Comparison of ENCODE assay signal across 11 mouse cellular contexts in the genomic region with DNA sequence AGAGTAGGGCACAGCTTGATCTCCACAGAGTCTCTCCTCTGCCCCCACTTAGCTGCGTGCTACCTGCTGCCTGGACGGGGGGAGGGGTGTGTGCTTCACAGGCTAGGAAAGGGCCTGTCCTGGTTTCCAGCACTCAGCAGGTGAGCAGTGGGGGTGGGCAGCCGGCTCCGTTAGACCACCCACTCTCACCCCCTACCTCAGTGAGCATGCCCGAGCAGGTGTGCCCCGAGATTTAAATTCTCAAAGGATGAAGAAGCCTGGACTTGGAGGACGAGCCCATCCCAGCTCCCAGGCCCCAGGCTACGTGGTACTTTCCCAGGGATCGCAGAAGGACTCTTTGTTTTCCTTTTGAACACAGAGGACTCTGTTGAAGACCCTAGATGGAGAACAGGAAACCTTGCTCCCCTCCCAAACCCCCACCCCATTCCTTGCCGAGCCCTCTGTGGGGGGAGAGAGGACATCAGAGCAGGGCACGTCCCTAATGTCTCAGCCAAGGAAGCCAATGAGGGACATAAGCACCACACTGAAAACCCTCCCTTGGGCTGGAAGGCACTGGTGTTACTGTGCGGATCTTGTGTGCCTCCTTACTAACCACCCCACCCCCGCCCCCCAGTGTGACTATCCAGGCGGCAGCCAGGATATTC.
A peak's percentile ranks its signal among the peaks of the same experiment; 100 is the strongest.
DNase-seq lines count a peak whose midpoint lies in the region; ATAC-seq and TF ChIP-seq lines count a peak whose summit lies in the region.
"Had no signal": no experiment of that assay in that cellular context is flagged by ENCODE, and none has a peak within 500 bp of the region (broad histone marks: within the 10 kb centered on the region; RNA-seq: fewer than 3 reads in every experiment).

No protein-coding gene starts in this region.

- no peak overlapping the region for H3K4me3 ChIP-seq in heart, adult 2 months
- H3K4me3 ChIP-seq in forebrain, embryonic 12.5 days (replicated peaks) = no peak overlapping the region
- H3K4me3 ChIP-seq in limb, embryonic 15.5 days = no peak overlapping the region
- H3K4me3 ChIP-seq: megakaryocyte, embryonic 14.5 days had no signal

- H3K9me3 ChIP-seq in forebrain, embryonic 12.5 days = 0 out of 2 replicates have a peak, but pooled peaks cover 4% of the 10 kb centered on the region
- H3K9me3 ChIP-seq in limb, embryonic 15.5 days = no peaks in the 10 kb centered on the region

- H3K27ac ChIP-seq in heart, adult 2 months = peak overlapping the region; percentile 81
- H3K27ac ChIP-seq in forebrain, embryonic 12.5 days = 0 out of 2 replicates have a peak overlapping the region, but pooled peaks have one; percentile 42
- H3K27ac ChIP-seq in limb, embryonic 15.5 days = peak overlapping the region; percentile 57

- no peak for DNase-seq in heart, adult 2 months
- DNase-seq in heart, postnatal 36 days = no peak
- peak; percentile 89 for DNase-seq in ES-CJ7 (ENCODE audit: low read depth, low spot score)
- DNase-seq in spleen, postnatal 14 days (ENCODE audit: low spot score in 2 of 2) = no peak
- DNase-seq in spleen, adult 12 weeks (ENCODE audit: low spot score) = no peak
- no peak for DNase-seq in cerebellum, postnatal 36 days
- DNase-seq: liver had no signal

- TF ChIP-seq EP300 in heart, adult 2 months (IDR thresholded peaks at IDR 0.05; ENCODE audit: insufficient read depth, low read depth, low read length) = no peak

- no peaks in the 10 kb centered on the region for H3K79me2 ChIP-seq in heart, adult 2 months (replicated peaks; ENCODE audit: control insufficient read depth, insufficient read depth, low read length)

- intact Hi-C loops in heart, adult 2 months (cut with DNase I) = loop anchor here (2.0 kb wide), 1 partner anchor 42 kb away; no protein-coding TSS in a partner anchor
- intact Hi-C loops in heart, postnatal 36 days (cut with DNase I) = loop anchor here (5.0 to 10.0 kb wide), 2 partner anchors 75 to 128 kb away; no protein-coding TSS in a partner anchor

- 63% methylated on average over 14 of the region's 14 CpGs for WGBS in heart, adult 2 months
- 15% methylated on average over 14 of the region's 14 CpGs for WGBS in forebrain, embryonic 12.5 days
- WGBS in limb, embryonic 15.5 days = 20% methylated on average over 14 of the region's 14 CpGs

- ATAC-seq in forebrain, embryonic 12.5 days (ENCODE audit: low FRiP score) = peak; percentile 40; the same call in 1 of the 2 replicates
- ATAC-seq in limb, embryonic 15.5 days (ENCODE audit: insufficient number of reproducible peaks, low FRiP score, low TSS enrichment, low read depth) = 0 out of 2 replicates have a peak, but pooled peaks have one; percentile 9

- peaks cover 19% of the 10 kb centered on the region for H3K4me1 ChIP-seq in heart, adult 2 months (ENCODE audit: control insufficient read depth, insufficient read depth, low read length)
- H3K4me1 ChIP-seq in forebrain, embryonic 12.5 days = peaks cover 38% of the 10 kb centered on the region
- peaks cover 32% of the 10 kb centered on the region for H3K4me1 ChIP-seq in limb, embryonic 15.5 days
- H3K4me1 ChIP-seq: megakaryocyte, embryonic 14.5 days had no signal

- TF ChIP-seq POLR2A in heart, adult 2 months (IDR thresholded peaks at IDR 0.05; ENCODE audit: insufficient read depth, low read depth, low read length) = no peak

- no peak for TF ChIP-seq CTCF in heart, adult 2 months (IDR thresholded peaks at IDR 0.05)

- H3K36me3 ChIP-seq in heart, adult 2 months (ENCODE audit: control insufficient read depth, insufficient read depth, low read length) = no peaks in the 10 kb centered on the region; the same call in 1 of the 2 replicates
- no peaks in the 10 kb centered on the region for H3K36me3 ChIP-seq in forebrain, embryonic 12.5 days (replicated peaks)
- H3K36me3 ChIP-seq in limb, embryonic 15.5 days = no peaks in the 10 kb centered on the region

- H3K4me2 ChIP-seq in forebrain, embryonic 12.5 days = no peak overlapping the region
- H3K4me2 ChIP-seq in limb, embryonic 15.5 days = 0 out of 2 replicates have a peak overlapping the region, but pooled peaks have one; percentile 7
- H3K4me2 ChIP-seq: heart, embryonic 11.5 days had no signal

- H3K9ac ChIP-seq in heart, adult 2 months (ENCODE audit: low read depth, low read length) = no peak overlapping the region
- H3K9ac ChIP-seq in forebrain, embryonic 12.5 days = no peak overlapping the region
- no peak overlapping the region for H3K9ac ChIP-seq in limb, embryonic 15.5 days

- H3K27me3 ChIP-seq in heart, adult 2 months (ENCODE audit: control insufficient read depth, insufficient read depth, low read length) = no peaks in the 10 kb centered on the region
- 0 out of 2 replicates have a peak, but pooled peaks cover 11% of the 10 kb centered on the region for H3K27me3 ChIP-seq in forebrain, embryonic 12.5 days
- no peaks in the 10 kb centered on the region for H3K27me3 ChIP-seq in limb, embryonic 15.5 days
